Mouse (Mus musculus) limb, embryonic 13.5 days (tissue): ENCODE data around the gene Oosp2. TPM values are rescaled to one million over a fixed set of nuclear protein-coding genes. Genes with fewer than 3 reads are reported as not detected.

ENCODE experiments used
- ATAC-seq: fragments of 200-750 bp; cut with Nextera tagmentation; 2 replicates; pipeline ENCODE4 v1.8.0; 2017; ENCODE audit warnings: low read depth, moderate number of reproducible peaks, moderate TSS enrichment; ENCODE audit not compliant: low FRiP score
- H3K27ac ChIP-seq: fragments of 300-500 bp; sonication (generic); 2 replicates; pipeline ENCODE4 v1.5.1; 2015; ENCODE audit warnings: inconsistent platforms, mild to moderate bottlenecking, moderate library complexity
- H3K27me3 ChIP-seq: fragments of 300-500 bp; sonication (generic); 2 replicates; pipeline ENCODE4 v1.6.1; 2015; ENCODE audit warnings: mild to moderate bottlenecking, inconsistent platforms
- H3K36me3 ChIP-seq: fragments of 300-500 bp; sonication (generic); 2 replicates; pipeline ENCODE4 v1.6.1; 2015; ENCODE audit warnings: inconsistent platforms, mild to moderate bottlenecking, moderate library complexity
- H3K4me1 ChIP-seq: fragments of 300-500 bp; sonication (generic); 2 replicates; pipeline ENCODE4 v1.6.1; 2015; ENCODE audit warnings: inconsistent platforms
- H3K4me2 ChIP-seq: fragments of 300-500 bp; sonication (generic); replicated peaks from 2 replicates; pipeline ENCODE4 v1.6.1; 2015; ENCODE audit warnings: inconsistent platforms, mild to moderate bottlenecking, moderate library complexity
- H3K4me3 ChIP-seq: fragments of 300-500 bp; sonication (generic); 2 replicates; pipeline ENCODE4 v1.5.1; 2015; ENCODE audit warnings: moderate library complexity, mild to moderate bottlenecking, inconsistent platforms
- H3K9ac ChIP-seq: fragments of 300-500 bp; sonication (generic); 2 replicates; pipeline ENCODE4 v1.6.1; 2015; ENCODE audit warnings: mild to moderate bottlenecking, inconsistent platforms
- H3K9me3 ChIP-seq: fragments of 300-500 bp; sonication (generic); 2 replicates; pipeline ENCODE4 v1.6.1; 2016; ENCODE audit warnings: inconsistent platforms
- WGBS: fragments of 180-500 bp; shearing (Covaris S2); methylation state at CpG from one replicate; pipeline ENCODE4 v1.1.7; 2015; 5-methylcytosine and 5-hydroxymethylcytosine counted together
- polyA plus RNA-seq: library from polyadenylated mRNA; unstranded; fragments of >200 nt; fragmentation: Nextera tagmentation; extraction: Ambion mirVana; gene quantifications from 2 replicates; pipeline ENCODE4 v1.2.1, GENCODE M21; 2015

Gene Oosp2
- polyA plus RNA-seq, 1 experiment from 2014 or later = not detected

DNA sequence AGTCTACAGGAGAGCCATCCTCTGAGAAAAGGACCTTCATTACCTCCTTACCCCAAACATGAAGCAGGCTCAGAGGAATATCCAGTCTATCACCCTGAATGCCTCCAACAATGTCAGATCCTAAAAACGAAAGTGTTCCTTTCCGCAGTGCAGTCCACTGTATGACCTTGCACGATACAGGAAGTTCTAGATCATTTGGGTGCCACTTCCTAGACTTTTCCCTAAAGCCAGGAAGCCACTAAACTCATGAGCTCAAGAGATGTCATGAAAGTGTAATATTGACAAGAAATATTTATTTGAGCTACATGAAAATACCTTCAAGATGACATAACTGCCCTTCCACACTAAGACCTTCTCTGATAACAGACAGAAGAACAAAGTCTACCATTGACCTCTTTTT lies 59.0 kb downstream of the Oosp2 start:
- H3K4me2 ChIP-seq = no peak overlapping the region
- WGBS = 86% methylated on average over 3 of the region's 3 CpGs
- no peak overlapping the region for H3K4me3 ChIP-seq
- H3K9me3 ChIP-seq = no peaks in the 10 kb centered on the region
- H3K27ac ChIP-seq = no peak overlapping the region
- H3K9ac ChIP-seq = no peak overlapping the region
- no peaks in the 10 kb centered on the region for H3K27me3 ChIP-seq
- H3K36me3 ChIP-seq = no peaks in the 10 kb centered on the region
- no peaks in the 10 kb centered on the region for H3K4me1 ChIP-seq
- ATAC-seq = no peak

Other genes starting within 250 kb of the Oosp2 start
- gene Ms4a4b, start 217.0 kb downstream of the Oosp2 start, polyA plus RNA-seq = 0.59 TPM in 1 of 2 replicates, not detected in the other
- gene Ms4a6c, start 191.2 kb downstream of the Oosp2 start, polyA plus RNA-seq = 4.2 and 4.6 TPM in 2 replicates
- gene Gm8369, start 174.6 kb downstream of the Oosp2 start, polyA plus RNA-seq = not detected in 2 replicates
- 4.1 and 4.5 TPM in 2 replicates for gene Ms4a6b, start 144.0 kb downstream of the Oosp2 start, polyA plus RNA-seq
- gene Ms4a4d, start 123.8 kb downstream of the Oosp2 start, polyA plus RNA-seq = 1.1 and 1.5 TPM in 2 replicates
- gene Ms4a6d, start 55.7 kb downstream of the Oosp2 start, polyA plus RNA-seq = 3.5 and 3.9 TPM in 2 replicates
- 0.59 and 1.0 TPM in 2 replicates for gene Ms4a2, start 36.8 kb downstream of the Oosp2 start, polyA plus RNA-seq
- gene Ms4a3, start 19.7 kb downstream of the Oosp2 start, polyA plus RNA-seq = not detected in 2 replicates
- gene Oosp1, start 30.6 kb upstream of the Oosp2 start, polyA plus RNA-seq = not detected in 2 replicates
- not detected in 2 replicates for gene Oosp3, start 36.5 kb upstream of the Oosp2 start, polyA plus RNA-seq
- not detected in 2 replicates for gene Gif, start 87.0 kb upstream of the Oosp2 start, polyA plus RNA-seq
- 42.8 and 46.0 TPM in 2 replicates for gene Mrpl16, start 109.8 kb upstream of the Oosp2 start, polyA plus RNA-seq
- gene Stx3, start 158.8 kb upstream of the Oosp2 start, polyA plus RNA-seq = 5.4 TPM in 2 replicates
- gene Olfr1417, start 178.7 kb upstream of the Oosp2 start, polyA plus RNA-seq = not detected in 2 replicates
- not detected in 2 replicates for gene Olfr1418, start 200.5 kb upstream of the Oosp2 start, polyA plus RNA-seq
- gene Olfr1419, start 214.5 kb upstream of the Oosp2 start, polyA plus RNA-seq = not detected in 2 replicates
- gene Olfr1420, start 226.0 kb upstream of the Oosp2 start, polyA plus RNA-seq = not detected in 2 replicates